Comparison of ENCODE assay signal across 9 mouse cellular contexts in genomic region chr11:111523465-111523864, GRCm38 (mm10).
DNase-seq lines count a peak whose midpoint lies in the region; ATAC-seq and TF ChIP-seq lines count a peak whose summit lies in the region.
"Had no signal": no experiment of that assay in that cellular context is flagged by ENCODE, and none has a peak within 500 bp of the region (broad histone marks: within the 10 kb centered on the region; RNA-seq: fewer than 3 reads in every experiment).

No protein-coding gene starts in this region.

- peak; percentile 14 for DNase-seq in hindbrain, embryonic 10.5 days (ENCODE audit: low spot score)
- no peak for DNase-seq in Patski (ENCODE audit: low read depth, low spot score)
- peak; percentile 59 to 67 for DNase-seq in cerebellum, postnatal 4 days (ENCODE audit: low spot score in 2 of 2)
- DNase-seq in heart, postnatal 36 days = peak; percentile 57 to 71
- DNase-seq in left cerebral cortex, adult 8-10 months (ENCODE audit: low spot score in 2 of 2) = peak; percentile 36 to 77
- DNase-seq in thymus, postnatal 14 days = peak; percentile 48

- no peak overlapping the region for H3K9ac ChIP-seq in hindbrain, embryonic 13.5 days
- H3K9ac ChIP-seq in neural tube, embryonic 14.5 days (replicated peaks; ENCODE audit: low read depth, low read length) = no peak overlapping the region
- H3K9ac ChIP-seq: lung, embryonic 15.5 days had no signal

- intact Hi-C loops in heart, postnatal 36 days (cut with DNase I) = loop anchor here (2.0 to 5.0 kb wide), 4 partner anchors 76 to 1025 kb away; no protein-coding TSS in a partner anchor

- no peaks in the 10 kb centered on the region for H3K4me1 ChIP-seq in hindbrain, embryonic 10.5 days (replicated peaks)
- peaks cover 3% of the 10 kb centered on the region; the same call in 1 of the 2 replicates for H3K4me1 ChIP-seq in hindbrain, embryonic 13.5 days (replicated peaks)
- H3K4me1 ChIP-seq in neural tube, embryonic 14.5 days (ENCODE audit: control insufficient read depth, insufficient read depth, low read length) = 0 out of 2 replicates have a peak, but pooled peaks cover 2% of the 10 kb centered on the region
- H3K4me1 ChIP-seq: lung, embryonic 15.5 days had no signal

- H3K9me3 ChIP-seq in hindbrain, embryonic 10.5 days = 0 out of 2 replicates have a peak, but pooled peaks cover 4% of the 10 kb centered on the region
- H3K9me3 ChIP-seq in hindbrain, embryonic 13.5 days = no peaks in the 10 kb centered on the region
- no peaks in the 10 kb centered on the region for H3K9me3 ChIP-seq in neural tube, embryonic 14.5 days (ENCODE audit: control insufficient read depth, low read length)
- H3K9me3 ChIP-seq: lung, embryonic 15.5 days had no signal

- in situ Hi-C loops in Patski (cut with MboI; ENCODE audit: low pct_unique_long_range_greater_than_20kb) = loop anchor here (10.0 kb wide), 1 partner anchor 979 kb away; no protein-coding TSS in a partner anchor

- no peaks in the 10 kb centered on the region for H3K36me3 ChIP-seq in hindbrain, embryonic 10.5 days
- H3K36me3 ChIP-seq in hindbrain, embryonic 13.5 days = no peaks in the 10 kb centered on the region
- no peaks in the 10 kb centered on the region for H3K36me3 ChIP-seq in neural tube, embryonic 14.5 days (ENCODE audit: control insufficient read depth, insufficient read depth, low read length)
- H3K36me3 ChIP-seq: lung, embryonic 15.5 days had no signal

- POLR2A ChIA-PET in Patski (lab: Charles Lee) = no interaction called here

- no peak for ATAC-seq in hindbrain, embryonic 13.5 days (ENCODE audit: low FRiP score)
- no peak for ATAC-seq in Patski
- no peak for ATAC-seq in neural tube, embryonic 14.5 days (ENCODE audit: low read depth)

- H3K4me3 ChIP-seq in hindbrain, embryonic 10.5 days = no peak overlapping the region
- H3K4me3 ChIP-seq in hindbrain, embryonic 13.5 days = no peak overlapping the region
- no peak overlapping the region for H3K4me3 ChIP-seq in neural tube, embryonic 14.5 days (ENCODE audit: low read depth, low read length)
- H3K4me3 ChIP-seq: lung, embryonic 15.5 days had no signal

- H3K27me3 ChIP-seq in hindbrain, embryonic 10.5 days (ENCODE audit: insufficient read depth, poor library complexity, severe bottlenecking) = no peaks in the 10 kb centered on the region
- H3K27me3 ChIP-seq in hindbrain, embryonic 13.5 days = no peaks in the 10 kb centered on the region
- H3K27me3 ChIP-seq in Patski = peaks cover 12% of the 10 kb centered on the region
- H3K27me3 ChIP-seq in neural tube, embryonic 14.5 days (ENCODE audit: control insufficient read depth, insufficient read depth, low read length) = no peaks in the 10 kb centered on the region
- H3K27me3 ChIP-seq: lung, embryonic 15.5 days had no signal

- CTCF ChIA-PET in Patski (lab: Charles Lee) = interaction anchor here (0.9 to 3.1 kb wide), 2 partner anchors 9 to 13 kb away, joined by 3 to 9 read pairs; no protein-coding TSS in a partner anchor

- no peak overlapping the region for H3K4me2 ChIP-seq in hindbrain, embryonic 13.5 days
- H3K4me2 ChIP-seq in neural tube, embryonic 14.5 days (ENCODE audit: low read depth, low read length) = peak overlapping the region; percentile 30
- H3K4me2 ChIP-seq: lung, embryonic 15.5 days had no signal

- peak; percentile 76 for TF ChIP-seq CTCF in Patski (IDR thresholded peaks at IDR 0.05)

- 70% methylated on average over 8 of the region's 8 CpGs for WGBS in hindbrain, embryonic 10.5 days
- WGBS in hindbrain, embryonic 13.5 days = 49% methylated on average over 8 of the region's 8 CpGs
- 55% methylated on average over 8 of the region's 8 CpGs for WGBS in neural tube, embryonic 14.5 days

- no peak overlapping the region for H3K27ac ChIP-seq in hindbrain, embryonic 10.5 days
- no peak overlapping the region for H3K27ac ChIP-seq in hindbrain, embryonic 13.5 days
- H3K27ac ChIP-seq in neural tube, embryonic 14.5 days (ENCODE audit: low read depth, low read length) = no peak overlapping the region
- H3K27ac ChIP-seq: lung, embryonic 15.5 days had no signal
